Mouse (Mus musculus) hindbrain, embryonic 13.5 days (tissue): Measurements from ENCODE around the gene Akap7. TPM values are rescaled to one million over a fixed set of nuclear protein-coding genes. Genes with fewer than 3 reads are reported as not detected.
"Not testable (repeated sequence)": the region's sequence is repeated elsewhere in the genome, so short reads cannot be mapped to it uniquely, and the experiment has no call there.

Experiments
- ATAC-seq: fragments of 200-750 bp; cut with Nextera tagmentation; 2 replicates; pipeline ENCODE4 v1.8.0; 2017; ENCODE audit warnings: moderate TSS enrichment; ENCODE audit not compliant: low FRiP score
- H3K27ac ChIP-seq: fragments of 300-500 bp; sonication (generic); 2 replicates; pipeline ENCODE4 v1.5.1; 2015; ENCODE audit warnings: inconsistent platforms, mild to moderate bottlenecking, moderate library complexity
- H3K27me3 ChIP-seq: fragments of 300-500 bp; sonication (generic); 2 replicates; pipeline ENCODE4 v1.6.1; 2015; ENCODE audit warnings: mild to moderate bottlenecking, inconsistent platforms
- H3K36me3 ChIP-seq: fragments of 300-500 bp; sonication (generic); 2 replicates; pipeline ENCODE4 v1.6.1; 2015; ENCODE audit warnings: mild to moderate bottlenecking, inconsistent platforms
- H3K4me1 ChIP-seq: fragments of 300-500 bp; sonication (generic); replicated peaks from 2 replicates; pipeline ENCODE4 v1.6.1; 2015; ENCODE audit warnings: inconsistent platforms
- H3K4me2 ChIP-seq: fragments of 300-500 bp; sonication (generic); 2 replicates; pipeline ENCODE4 v1.6.1; 2015; ENCODE audit warnings: inconsistent platforms, mild to moderate bottlenecking, moderate library complexity
- H3K4me3 ChIP-seq: fragments of 300-500 bp; sonication (generic); 2 replicates; pipeline ENCODE4 v1.5.1; 2015; ENCODE audit warnings: mild to moderate bottlenecking, inconsistent platforms
- H3K9ac ChIP-seq: fragments of 300-500 bp; sonication (generic); 2 replicates; pipeline ENCODE4 v1.6.1; 2015; ENCODE audit warnings: mild to moderate bottlenecking, inconsistent platforms
- H3K9me3 ChIP-seq: fragments of 300-500 bp; sonication (generic); 2 replicates; pipeline ENCODE4 v1.6.1; 2016; ENCODE audit warnings: inconsistent platforms
- WGBS: fragments of 180-500 bp; shearing (Covaris S2); methylation state at CpG from one replicate; pipeline ENCODE4 v1.1.7; 2015; 5-methylcytosine and 5-hydroxymethylcytosine counted together
- polyA plus RNA-seq: library from polyadenylated mRNA; unstranded; fragments of >200 nt; fragmentation: Nextera tagmentation; extraction: Ambion mirVana; gene quantifications from 2 replicates; pipeline ENCODE4 v1.2.1, GENCODE M21; 2015

Akap7 gene
- polyA plus RNA-seq, 1 experiment from 2014 or later: 28.1 TPM

DNA sequence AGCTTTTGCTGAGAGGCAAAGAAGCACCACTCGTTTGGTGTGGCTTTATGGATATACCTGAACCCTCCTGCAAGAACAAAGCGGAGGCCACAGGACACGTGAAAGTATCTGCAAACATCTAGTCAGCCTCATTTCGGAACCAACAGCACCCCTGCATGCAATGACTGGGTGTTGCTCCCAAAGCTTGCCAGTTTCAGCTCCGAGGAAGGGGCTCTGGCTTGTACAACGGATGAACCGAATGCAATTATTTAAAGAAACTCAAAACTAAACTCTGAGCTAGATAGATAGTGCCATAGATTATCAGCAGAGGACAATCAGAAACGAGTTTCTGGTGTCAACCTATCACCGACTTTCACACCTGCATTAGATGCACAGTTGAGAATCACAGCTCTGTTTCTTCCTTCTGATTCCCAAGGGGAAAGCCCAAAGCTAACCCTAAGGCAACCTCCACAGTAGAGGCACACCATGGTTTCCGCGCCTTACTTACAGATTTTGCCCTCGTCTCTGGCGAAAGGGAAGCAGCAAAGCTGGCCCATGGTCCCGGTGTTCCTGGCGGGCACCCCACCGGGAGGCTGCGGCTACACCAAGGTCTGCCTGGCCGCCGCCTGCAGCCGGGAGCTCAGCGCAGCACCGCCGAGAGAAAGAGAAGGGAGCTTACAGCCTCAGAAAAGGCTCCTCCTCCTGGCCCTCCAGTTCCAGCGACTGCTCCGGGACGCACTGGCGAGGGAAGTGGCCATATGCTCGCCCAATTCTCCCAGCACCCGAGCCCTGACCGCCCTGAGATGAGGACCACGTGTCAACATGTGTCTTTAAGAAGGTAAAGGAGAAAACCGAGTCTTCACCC, 107.9 kb downstream of the Akap7 start:
- Histone ChIP-seq H3K4me3 (peak overlapping the region; percentile 54), H3K27me3 (no peaks in the 10 kb centered on the region), H3K9ac (peak overlapping the region; percentile 83), H3K36me3 (no peaks in the 10 kb centered on the region), H3K27ac (no peak overlapping the region; the same call in 1 of the 2 replicates), H3K4me1 (peaks cover 15% of the 10 kb centered on the region), H3K4me2 (peak overlapping the region; percentile 76), H3K9me3 (no peaks in the 10 kb centered on the region)
- peak; percentile 87 for ATAC-seq
- WGBS: 16% methylated on average over 32 of the region's 32 CpGs

DNA sequence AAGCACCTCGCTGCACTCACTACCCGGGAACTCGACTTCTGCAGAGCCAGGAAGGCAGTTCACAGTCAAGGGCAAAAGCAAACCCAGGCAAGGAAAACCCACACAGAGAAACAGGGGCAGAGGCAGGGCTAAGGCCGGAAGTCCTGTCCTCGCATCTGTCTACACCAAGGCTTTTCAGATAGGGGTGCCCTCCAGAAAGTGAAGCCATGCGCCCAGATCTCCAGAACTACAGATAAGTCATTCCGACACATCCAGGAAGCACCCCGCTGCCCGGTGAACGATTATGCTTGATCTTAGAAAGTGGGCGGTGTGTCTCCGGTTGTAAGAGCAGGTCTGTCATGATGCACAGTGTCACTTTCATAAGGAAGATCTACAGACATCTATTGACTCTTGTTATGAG, 109.1 kb downstream of the Akap7 start:
- Histone ChIP-seq H3K27ac (no peak overlapping the region), H3K9me3 (no peaks in the 10 kb centered on the region), H3K36me3 (no peaks in the 10 kb centered on the region), H3K9ac (no peak overlapping the region), H3K27me3 (no peaks in the 10 kb centered on the region), H3K4me2 (peak overlapping the region; percentile 76), H3K4me1 (peaks cover 15% of the 10 kb centered on the region), H3K4me3 (peak overlapping the region; percentile 54)
- no peak for ATAC-seq
- 84% methylated on average over 12 of the region's 12 CpGs for WGBS

DNA sequence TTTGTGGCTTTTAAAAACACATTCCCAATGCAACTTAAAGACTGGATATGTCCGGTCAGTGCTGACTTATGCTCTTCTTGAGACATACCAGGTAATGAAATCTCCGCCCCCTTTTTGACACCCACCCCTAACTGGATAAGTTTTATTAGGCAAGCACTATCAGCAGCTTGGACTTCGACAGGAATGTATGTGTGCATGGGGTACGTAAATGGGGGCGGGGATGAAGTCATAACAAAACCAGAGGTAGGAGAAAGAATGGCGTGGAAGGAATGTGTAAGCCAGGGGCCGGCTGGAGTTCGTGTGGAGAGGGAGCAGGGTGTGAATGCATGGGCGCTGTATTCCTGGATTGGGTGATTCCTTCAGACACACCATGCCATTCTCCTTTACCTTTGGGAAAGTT, 109.6 kb downstream of the Akap7 start:
- peaks cover 15% of the 10 kb centered on the region for H3K4me1 ChIP-seq
- no peak overlapping the region for H3K27ac ChIP-seq
- H3K9ac ChIP-seq: no peak overlapping the region
- H3K27me3 ChIP-seq: no peaks in the 10 kb centered on the region
- no peak for ATAC-seq
- no peaks in the 10 kb centered on the region for H3K9me3 ChIP-seq
- peak overlapping the region; percentile 76 for H3K4me2 ChIP-seq
- no peaks in the 10 kb centered on the region for H3K36me3 ChIP-seq
- H3K4me3 ChIP-seq: 0 out of 2 replicates have a peak overlapping the region, but pooled peaks have one; percentile 54
- 80% methylated on average over 9 of the region's 9 CpGs for WGBS

DNA sequence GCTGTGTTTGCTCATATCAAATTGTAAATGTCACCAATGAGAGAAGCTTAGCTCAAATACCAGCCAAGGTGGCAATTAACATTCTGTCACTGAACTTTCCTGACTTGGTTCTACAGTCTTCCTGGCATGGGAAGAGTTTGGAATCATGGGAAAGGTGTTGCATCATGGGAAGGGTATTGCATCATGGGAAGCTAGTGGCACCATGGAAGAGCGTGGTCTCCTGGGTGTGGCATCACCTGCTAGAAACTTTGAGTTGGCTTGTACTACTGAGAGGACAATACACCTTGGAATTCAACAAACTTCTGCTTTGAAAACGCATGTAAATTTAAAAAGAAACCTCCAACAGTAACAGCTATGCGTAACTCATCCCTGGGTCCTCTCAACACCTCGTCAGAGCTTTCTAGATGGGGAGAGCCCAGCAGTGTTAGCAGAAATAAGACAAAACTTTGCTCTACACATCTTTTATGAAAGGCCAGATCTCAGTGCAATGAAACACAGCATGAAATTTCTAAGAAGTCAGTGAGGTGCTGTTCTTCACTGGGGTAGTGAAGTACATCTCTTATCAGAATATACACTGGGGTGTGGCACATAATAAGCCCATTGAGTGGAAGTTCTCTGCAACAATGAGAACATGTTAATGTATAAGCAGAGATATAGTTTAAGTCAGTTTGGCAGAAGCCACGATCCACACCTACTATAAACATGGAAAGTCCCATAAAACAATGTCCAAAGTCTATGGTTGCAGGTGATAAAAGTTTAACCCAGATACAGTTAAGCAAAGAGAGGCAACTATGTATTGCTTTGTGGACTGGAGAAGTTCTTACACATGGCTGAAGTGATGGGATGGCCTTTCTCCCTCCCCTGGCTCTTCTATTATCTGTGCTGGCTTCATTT, 115.2 kb downstream of the Akap7 start:
- Histone ChIP-seq H3K4me1 (no peaks in the 10 kb centered on the region), H3K36me3 (no peaks in the 10 kb centered on the region), H3K4me3 (no peak overlapping the region), H3K27ac (no peak overlapping the region), H3K9ac (no peak overlapping the region), H3K27me3 (no peaks in the 10 kb centered on the region), H3K9me3 (no peaks in the 10 kb centered on the region), H3K4me2 (no peak overlapping the region)
- 87% methylated on average over 5 of the region's 5 CpGs for WGBS
- ATAC-seq: no peak

DNA sequence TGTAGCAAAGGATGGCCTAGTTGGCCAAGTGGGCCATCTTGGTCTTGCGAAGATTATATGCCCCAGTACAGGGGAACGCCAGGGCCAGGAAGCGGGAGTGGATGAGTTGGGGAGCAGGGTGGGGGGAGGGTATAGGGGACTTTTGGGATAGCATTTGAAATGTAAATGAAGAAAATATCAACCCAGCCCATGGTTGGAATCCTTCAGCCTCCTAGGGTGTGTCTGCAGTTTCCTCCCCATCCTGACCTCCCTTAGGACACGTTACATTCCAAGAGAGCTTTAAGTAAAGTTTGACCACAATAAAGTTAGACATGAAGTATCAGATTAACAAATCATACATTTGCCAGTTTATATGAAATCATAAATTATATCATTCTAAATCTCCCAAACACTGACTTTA, 116.5 kb downstream of the Akap7 start:
- Histone ChIP-seq H3K9ac (no peak overlapping the region), H3K9me3 (no peaks in the 10 kb centered on the region), H3K36me3 (no peaks in the 10 kb centered on the region), H3K27ac (no peak overlapping the region), H3K4me1 (no peaks in the 10 kb centered on the region), H3K27me3 (no peaks in the 10 kb centered on the region), H3K4me2 (no peak overlapping the region), H3K4me3 (no peak overlapping the region)
- ATAC-seq: no peak
- 95% methylated on average over 4 of the region's 4 CpGs for WGBS

DNA sequence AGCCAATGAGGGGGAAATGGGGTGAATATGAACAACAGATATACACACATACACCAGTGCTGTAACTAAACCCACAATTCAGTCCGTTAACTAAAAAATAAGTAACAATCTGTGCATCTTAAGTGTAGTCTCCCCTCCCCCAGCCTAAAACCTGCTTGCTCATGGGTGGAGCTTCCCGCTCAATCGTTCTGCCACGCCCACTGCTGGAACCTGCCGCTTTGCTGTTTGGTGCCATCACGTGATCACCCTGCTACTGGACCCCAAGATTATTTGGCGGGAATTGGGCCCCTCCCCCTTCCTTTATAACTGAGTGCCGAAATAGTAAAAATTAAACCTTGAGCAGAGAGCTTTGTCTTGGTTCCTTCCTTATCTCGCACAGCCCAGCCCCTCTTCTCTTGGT, 121.4 kb downstream of the Akap7 start:
- not testable (repeated sequence) for H3K9me3 ChIP-seq, H3K36me3 ChIP-seq

DNA sequence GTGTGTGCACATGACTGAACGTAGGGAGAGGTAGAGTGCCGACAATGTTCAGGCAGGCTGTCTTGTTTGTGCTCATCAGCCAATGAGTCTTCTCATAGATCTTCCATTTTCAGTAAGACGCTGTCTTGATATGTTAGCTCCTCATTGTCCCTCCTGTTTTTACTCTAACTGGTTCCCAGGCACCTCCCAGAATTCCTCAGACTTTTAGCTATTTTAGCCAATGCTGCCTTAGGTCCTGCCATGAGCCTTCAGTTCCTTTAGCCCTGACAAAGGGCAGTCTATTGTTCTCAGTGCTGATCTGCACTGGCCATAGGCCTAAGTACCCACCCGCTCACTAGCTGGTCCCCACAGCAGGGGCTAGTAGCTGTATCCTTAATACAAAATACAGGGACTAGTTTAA, 122.0 kb downstream of the Akap7 start:
- H3K4me3 ChIP-seq: no peak overlapping the region
- ATAC-seq: no peak
- no peak overlapping the region for H3K4me2 ChIP-seq
- H3K9ac ChIP-seq: no peak overlapping the region
- no peaks in the 10 kb centered on the region for H3K4me1 ChIP-seq
- H3K27me3 ChIP-seq: no peaks in the 10 kb centered on the region
- no peak overlapping the region for H3K27ac ChIP-seq
- H3K9me3 ChIP-seq: no peaks in the 10 kb centered on the region
- H3K36me3 ChIP-seq: no peaks in the 10 kb centered on the region
- WGBS: 93% methylated on average over 4 of the region's 4 CpGs

More for the DNA sequence above, 121.4 kb downstream of the Akap7 start:
- not testable (repeated sequence) for H3K9ac ChIP-seq, H3K27me3 ChIP-seq, H3K27ac ChIP-seq, H3K4me2 ChIP-seq, H3K4me3 ChIP-seq, ATAC-seq, H3K4me1 ChIP-seq
- WGBS: 57% methylated on average over 9 of the region's 9 CpGs

DNA sequence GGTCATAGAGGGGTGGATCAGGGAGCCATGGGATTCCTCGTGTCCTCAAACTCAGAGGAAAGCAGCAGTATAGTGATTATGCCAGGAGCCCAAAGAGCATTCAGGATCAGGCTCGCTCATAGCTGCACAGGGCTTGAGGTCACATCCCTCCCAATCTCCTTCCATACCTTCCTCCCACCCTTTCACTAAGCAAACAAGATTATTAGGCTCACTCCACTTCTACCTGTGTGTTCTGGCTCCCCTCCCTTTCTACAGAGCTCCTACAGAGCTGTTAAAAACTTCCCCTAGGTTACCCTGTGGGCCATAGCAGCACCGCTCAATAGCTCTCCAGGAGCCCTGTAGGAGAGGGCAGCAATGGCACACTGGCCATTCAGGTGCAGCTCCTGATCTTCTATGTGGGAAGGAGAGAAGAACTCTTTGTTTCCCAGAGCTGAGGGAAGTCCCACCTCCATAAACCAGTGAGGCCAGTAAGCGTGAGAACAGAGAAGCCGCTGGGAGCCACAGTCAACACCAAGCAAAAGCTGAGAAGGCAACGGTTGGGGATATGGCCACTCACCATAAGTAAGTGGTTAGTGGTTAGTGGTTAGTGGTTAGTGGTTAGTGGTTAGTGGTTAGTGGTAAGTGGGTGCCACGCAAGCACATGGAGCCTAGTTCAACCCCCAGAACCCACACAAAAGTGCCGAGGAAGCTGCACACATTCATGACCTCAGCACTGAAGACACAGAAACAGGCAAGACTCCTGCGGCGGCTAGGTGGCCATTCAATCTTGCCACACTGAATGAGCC, 122.7 kb downstream of the Akap7 start:
- Histone ChIP-seq H3K27me3 (no peaks in the 10 kb centered on the region), H3K36me3 (no peaks in the 10 kb centered on the region), H3K4me2 (no peak overlapping the region), H3K9ac (no peak overlapping the region), H3K4me3 (no peak overlapping the region), H3K9me3 (no peaks in the 10 kb centered on the region), H3K4me1 (no peaks in the 10 kb centered on the region), H3K27ac (no peak overlapping the region)
- WGBS: 86% methylated on average over 10 of the region's 10 CpGs
- ATAC-seq: no peak

DNA sequence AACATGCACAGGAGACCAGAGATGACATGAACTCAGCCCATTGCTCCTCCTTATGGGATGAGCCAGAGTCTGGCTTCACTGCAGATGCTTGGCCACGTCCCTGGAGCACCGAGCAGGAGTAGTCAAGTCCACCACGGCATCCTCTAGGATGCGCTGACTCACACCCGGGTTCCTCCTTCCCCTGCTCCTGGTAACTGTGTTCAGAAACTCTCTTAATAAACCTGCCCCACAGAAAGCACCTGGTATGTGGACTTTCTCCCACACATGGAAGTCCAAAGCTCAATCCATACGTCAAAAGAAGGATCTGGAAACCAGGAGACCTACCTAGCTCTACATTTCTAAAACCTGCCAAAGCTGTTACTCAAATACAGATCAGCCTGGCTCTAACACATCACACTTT, 124.4 kb downstream of the Akap7 start:
- ATAC-seq: no peak
- H3K4me2 ChIP-seq: no peak overlapping the region
- H3K9me3 ChIP-seq: no peaks in the 10 kb centered on the region
- no peaks in the 10 kb centered on the region for H3K36me3 ChIP-seq
- H3K9ac ChIP-seq: no peak overlapping the region
- H3K27ac ChIP-seq: no peak overlapping the region
- H3K4me1 ChIP-seq: no peaks in the 10 kb centered on the region
- H3K4me3 ChIP-seq: no peak overlapping the region
- no peaks in the 10 kb centered on the region for H3K27me3 ChIP-seq
- WGBS: 97% methylated on average over 6 of the region's 6 CpGs

DNA sequence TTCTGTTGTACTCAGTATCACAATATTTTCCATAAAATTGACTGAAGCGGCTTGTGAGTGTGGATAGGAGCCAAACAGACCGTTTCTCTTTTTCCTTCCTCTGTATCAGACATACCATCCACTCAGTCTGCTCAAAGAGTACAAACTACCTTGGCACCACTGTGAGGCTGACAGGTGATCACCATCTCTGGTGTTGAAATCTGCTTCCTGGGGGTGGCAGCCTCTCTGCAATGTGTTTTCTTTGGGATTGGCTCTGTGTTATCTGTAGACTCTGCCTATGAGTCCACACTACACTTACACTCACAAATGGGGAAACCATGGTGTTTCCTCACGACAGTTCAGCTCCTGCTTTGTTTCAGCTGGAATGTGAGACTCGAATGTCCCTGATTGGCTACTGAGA, 128.6 kb downstream of the Akap7 start:
- WGBS: 79% methylated on average over 4 of the region's 4 CpGs
- no peak for ATAC-seq
- H3K27me3 ChIP-seq: no peaks in the 10 kb centered on the region
- H3K4me3 ChIP-seq: no peak overlapping the region
- H3K9ac ChIP-seq: no peak overlapping the region
- H3K4me2 ChIP-seq: no peak overlapping the region
- no peaks in the 10 kb centered on the region for H3K36me3 ChIP-seq
- no peaks in the 10 kb centered on the region for H3K9me3 ChIP-seq
- no peaks in the 10 kb centered on the region for H3K4me1 ChIP-seq
- H3K27ac ChIP-seq: no peak overlapping the region

DNA sequence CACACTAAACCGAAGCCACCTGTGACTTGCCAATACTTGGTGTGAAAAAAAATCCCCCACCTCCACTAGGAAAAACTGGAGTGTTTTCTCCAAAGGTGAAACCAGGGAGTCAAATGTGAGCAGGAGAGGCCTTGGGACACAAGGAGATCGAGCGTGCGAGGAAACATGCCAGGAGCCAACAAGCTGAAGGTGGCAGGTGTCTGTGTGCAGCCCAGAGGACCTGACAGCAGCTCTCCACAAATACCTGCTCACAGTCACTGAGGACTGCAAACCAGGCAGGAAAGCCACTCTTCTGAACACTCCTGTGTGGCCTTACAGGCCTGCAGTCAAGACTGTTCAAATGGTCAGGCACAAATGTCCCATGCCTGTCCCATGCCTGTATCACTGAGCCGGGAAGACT, 130.4 kb downstream of the Akap7 start:
- Histone ChIP-seq H3K27me3 (no peaks in the 10 kb centered on the region), H3K9ac (no peak overlapping the region), H3K9me3 (no peaks in the 10 kb centered on the region), H3K27ac (no peak overlapping the region), H3K36me3 (no peaks in the 10 kb centered on the region), H3K4me2 (no peak overlapping the region), H3K4me3 (no peak overlapping the region), H3K4me1 (no peaks in the 10 kb centered on the region)
- ATAC-seq: no peak
- 93% methylated on average over 5 of the region's 5 CpGs for WGBS

DNA sequence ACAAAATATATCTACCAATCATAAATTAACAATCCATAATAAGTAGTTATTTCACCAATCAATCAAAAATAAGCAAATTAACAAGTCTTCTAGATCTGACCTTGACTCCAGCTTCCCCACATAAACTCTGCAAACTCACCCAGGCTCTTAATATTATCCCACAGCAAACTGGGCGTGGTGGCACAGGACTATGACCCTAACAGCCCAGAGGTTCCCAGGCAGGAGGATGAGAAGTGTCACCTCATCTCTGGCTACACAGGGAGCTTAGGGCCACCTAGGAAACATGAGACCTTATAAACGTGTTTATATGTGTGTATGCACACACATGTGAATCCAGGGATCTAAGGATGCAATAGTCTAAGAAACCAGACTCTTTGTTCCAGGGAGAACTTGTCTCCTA, 132.8 kb downstream of the Akap7 start:
- no peak overlapping the region for H3K9ac ChIP-seq
- no peaks in the 10 kb centered on the region for H3K4me1 ChIP-seq
- H3K9me3 ChIP-seq: no peaks in the 10 kb centered on the region
- no peaks in the 10 kb centered on the region for H3K36me3 ChIP-seq
- no peak for ATAC-seq
- no peak overlapping the region for H3K4me3 ChIP-seq
- no peaks in the 10 kb centered on the region for H3K27me3 ChIP-seq
- H3K4me2 ChIP-seq: no peak overlapping the region
- H3K27ac ChIP-seq: no peak overlapping the region
- WGBS: 89% methylated on average over 2 of the region's 2 CpGs
